Mouse (Mus musculus) thymus, postnatal 36 days (tissue): ENCODE measurements around the gene Bcas2.
A peak's percentile ranks its signal among the peaks of the same experiment; 100 is the strongest.

ENCODE experiments used
- DNase-seq, 2 experiments: peaks; one replicate each; pipeline ENCODE4 v3.0.0; 2022; ENCODE audit warnings: mixed read lengths in 2 of 2

Bcas2 gene

DNA sequence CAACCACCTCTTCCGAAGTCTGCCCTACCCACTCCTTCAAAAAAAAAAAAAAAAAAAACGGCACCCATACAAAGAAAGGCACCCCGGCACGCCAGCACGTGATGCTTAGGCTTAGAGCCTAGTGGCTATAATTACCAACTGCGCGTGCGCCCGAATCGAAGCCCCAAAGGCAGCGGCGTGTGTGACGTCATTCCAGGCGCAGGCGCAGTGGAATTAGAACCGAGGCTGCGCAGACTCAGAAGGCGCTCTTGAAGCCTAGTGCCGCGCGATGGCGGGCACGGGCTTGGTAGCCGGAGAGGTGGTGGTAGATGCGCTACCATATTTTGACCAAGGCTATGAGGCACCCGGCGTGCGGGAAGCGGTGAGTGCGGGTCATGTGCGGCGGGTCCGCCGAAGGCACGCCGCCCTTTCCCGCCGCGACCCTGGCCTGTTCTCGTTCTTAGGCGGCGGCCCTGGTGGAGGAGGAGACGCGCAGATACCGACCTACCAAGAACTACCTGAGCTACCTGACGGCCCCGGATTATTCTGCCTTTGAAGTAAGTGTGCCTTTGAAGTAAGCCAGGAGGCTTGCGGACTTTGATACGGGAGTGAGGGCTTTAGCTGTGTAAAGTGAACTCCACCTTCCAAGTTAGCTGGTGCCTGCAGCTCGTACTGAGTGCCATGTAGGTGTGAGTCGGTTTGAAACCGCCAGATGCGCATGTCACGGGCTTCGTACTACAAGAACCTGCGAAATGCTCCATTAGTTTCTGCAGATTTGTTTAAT is at the start of gene Bcas2:
Gene Bcas2 (plus strand): TSS at position 151 of the 763 bp plus-strand sequence.
- DNase-seq = peak; percentile 98 to 99

DNA sequence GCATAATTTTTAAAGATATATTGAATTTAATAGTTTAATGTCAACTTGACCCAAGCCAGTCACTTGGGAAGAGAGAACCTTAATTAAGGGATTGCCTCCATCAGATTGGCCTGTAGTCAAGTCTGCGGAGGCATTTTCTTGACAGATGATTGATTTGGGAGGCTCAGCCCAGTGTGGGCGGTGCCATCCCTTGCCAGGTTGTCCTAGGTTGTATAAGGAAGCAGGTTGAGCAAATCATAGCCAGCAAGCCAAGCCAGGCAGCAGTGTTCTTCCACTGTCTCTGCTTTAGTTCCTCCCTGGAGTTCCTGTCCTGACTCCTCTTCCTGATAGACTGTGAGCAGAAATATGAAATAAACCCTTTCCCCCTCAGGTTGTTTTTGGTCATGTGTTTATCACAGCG is 47.8 kb upstream of the Bcas2 start:
- DNase-seq = no peak

GRCm38 (mm10) chr3:103126138-103126537 is 45.3 kb upstream of the Bcas2 start:
- DNase-seq = no peak

DNA sequence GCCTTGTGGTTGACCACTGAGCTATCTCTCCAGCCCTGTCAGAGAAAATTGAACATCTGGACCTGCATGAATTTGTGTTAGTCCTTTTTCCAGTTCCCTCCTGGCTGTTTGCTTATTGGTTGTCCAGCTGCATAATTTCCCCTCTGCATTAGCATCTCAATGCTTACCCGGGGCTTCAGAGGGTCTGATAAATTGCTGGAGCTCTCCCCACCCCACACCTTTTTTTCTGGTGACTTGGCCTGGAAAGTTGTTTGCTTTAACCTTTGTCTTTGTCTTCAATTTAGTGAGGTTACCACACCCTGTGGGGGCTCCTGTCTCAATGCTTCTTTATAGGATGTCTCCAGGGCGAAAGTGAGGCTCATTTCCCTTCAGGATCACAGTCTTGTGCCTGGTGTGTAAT is 44.3 kb upstream of the Bcas2 start:
- no peak for DNase-seq

DNA sequence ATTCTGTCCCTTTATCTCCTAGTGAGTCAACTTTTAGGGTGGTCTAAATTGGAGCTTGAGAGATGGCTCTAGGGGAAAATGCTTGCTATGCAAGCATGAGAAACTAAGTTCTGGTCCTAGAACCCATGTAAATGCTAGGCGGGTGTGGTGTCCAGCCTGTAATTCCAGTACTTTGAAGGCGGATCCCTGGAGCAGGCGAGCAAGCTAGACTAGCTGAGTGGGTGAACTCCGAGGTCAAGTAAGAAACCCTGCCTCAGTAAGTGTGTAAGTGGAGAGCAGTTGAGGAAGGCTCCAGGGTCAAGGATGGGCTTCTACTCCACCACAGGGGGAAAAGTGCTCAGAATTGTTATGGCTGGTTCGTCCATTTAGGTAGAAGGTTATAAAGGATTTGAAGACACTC is 43.7 kb upstream of the Bcas2 start:
- no peak for DNase-seq

DNA sequence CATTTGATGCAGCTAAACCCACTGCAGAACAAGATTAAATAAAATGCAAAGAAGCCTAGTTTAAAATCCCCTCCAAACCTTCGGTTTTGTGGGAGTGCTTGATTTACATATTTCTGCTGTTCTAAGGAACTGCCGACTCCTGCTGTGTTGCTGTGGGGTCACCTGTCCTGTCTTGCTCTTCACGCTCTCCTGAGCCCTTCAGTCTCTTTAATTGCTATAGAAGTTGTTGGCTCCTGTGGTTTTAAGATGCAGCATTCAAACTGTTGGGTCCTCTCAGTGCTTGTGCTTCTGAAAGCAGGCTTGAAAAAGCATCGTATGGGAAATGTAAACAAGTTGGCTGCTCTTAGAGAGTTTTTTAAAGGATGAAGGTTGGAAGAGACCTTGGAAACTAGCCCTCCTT is 43.2 kb upstream of the Bcas2 start:
- no peak for DNase-seq

GRCm38 (mm10) chr3:103129367-103130159 is 41.9 kb upstream of the Bcas2 start:
- no peak for DNase-seq

- DNase-seq = peak in 1 of 2 experiments; percentile 4
Observed at GRCm38 (mm10) chr3:103130236-103130751, 41.2 kb upstream of the Bcas2 start.

DNA sequence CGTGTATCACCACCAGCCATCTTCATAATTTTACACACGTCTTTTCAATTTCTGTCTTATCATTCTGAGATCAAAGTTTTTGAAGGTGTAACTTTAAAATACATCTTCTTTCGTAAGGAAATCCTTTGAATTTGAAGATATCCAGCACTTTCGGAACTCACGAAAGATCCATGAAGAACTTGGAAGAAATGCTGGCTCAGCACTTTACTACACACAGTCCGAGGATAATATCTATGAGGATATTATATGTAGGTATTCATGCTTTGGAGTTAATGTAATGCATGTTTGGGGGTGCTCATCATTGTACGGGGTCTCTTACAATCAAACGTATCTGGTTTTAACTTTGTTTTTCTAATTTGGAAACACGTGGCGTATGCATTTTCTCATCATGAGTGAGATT is 38.4 kb upstream of the Bcas2 start:
- no peak for DNase-seq

DNA sequence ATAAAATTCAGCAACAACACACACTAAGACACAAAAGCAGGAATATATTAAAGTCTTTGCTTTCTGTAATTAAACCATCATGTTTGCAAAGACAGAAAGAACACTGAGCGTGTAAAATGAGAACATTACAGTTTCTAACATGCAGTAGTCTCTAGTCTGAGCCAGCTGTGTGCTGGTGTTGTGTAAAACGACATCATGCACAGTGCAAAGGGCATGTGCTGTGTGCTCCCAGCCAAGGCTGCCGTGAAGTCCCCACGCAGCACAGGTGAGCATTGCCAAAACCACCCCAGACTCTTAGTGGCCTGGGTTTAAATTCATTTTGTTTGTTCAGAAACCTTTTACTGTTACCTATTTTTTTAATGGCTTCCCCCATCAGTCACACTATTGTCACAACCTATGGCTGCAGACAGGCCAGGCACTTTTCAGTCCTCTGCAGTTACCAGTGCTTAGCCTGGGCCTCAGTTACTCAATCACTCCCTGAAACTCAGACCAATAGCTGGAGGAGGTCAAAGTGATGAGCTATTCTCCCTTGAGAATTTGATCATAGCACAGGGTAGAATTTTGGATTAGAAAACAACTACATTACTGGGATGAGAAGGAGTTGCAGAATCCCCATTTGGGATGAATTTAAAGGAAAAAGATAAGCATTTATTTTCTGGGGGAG is 34.9 kb upstream of the Bcas2 start:
- DNase-seq = no peak

- DNase-seq = no peak
Observed at GRCm38 (mm10) chr3:103139047-103139446, 32.4 kb upstream of the Bcas2 start.

GRCm38 (mm10) chr3:103140095-103140838 is 31.2 kb upstream of the Bcas2 start:
- DNase-seq = peak; percentile 12 to 13

DNA sequence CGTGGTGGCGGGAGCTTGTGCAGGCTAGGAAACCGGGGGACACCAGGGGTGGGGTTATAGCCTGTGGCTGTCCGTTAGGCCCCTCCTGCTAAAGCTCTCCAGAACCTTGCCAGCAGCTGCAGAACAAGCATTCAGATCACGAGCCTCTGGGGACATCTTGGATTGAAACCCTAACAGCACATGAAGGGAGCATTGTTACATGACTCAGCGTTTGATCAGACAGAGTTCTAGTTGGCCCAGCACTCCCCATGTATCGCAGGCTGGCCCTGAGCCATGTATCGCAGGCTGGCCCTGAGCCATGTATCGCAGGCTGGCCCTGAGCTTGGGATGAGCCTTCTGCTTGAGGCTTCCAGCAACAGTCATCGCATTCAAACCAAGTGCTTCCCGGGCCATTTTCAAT is 30.2 kb upstream of the Bcas2 start:
- DNase-seq = no peak

GRCm38 (mm10) chr3:103142366-103142765 is 29.1 kb upstream of the Bcas2 start:
- DNase-seq = no peak

GRCm38 (mm10) chr3:103145336-103145735 is 26.1 kb upstream of the Bcas2 start:
- no peak for DNase-seq

GRCm38 (mm10) chr3:103145791-103146190 is 25.7 kb upstream of the Bcas2 start:
- DNase-seq = no peak

DNA sequence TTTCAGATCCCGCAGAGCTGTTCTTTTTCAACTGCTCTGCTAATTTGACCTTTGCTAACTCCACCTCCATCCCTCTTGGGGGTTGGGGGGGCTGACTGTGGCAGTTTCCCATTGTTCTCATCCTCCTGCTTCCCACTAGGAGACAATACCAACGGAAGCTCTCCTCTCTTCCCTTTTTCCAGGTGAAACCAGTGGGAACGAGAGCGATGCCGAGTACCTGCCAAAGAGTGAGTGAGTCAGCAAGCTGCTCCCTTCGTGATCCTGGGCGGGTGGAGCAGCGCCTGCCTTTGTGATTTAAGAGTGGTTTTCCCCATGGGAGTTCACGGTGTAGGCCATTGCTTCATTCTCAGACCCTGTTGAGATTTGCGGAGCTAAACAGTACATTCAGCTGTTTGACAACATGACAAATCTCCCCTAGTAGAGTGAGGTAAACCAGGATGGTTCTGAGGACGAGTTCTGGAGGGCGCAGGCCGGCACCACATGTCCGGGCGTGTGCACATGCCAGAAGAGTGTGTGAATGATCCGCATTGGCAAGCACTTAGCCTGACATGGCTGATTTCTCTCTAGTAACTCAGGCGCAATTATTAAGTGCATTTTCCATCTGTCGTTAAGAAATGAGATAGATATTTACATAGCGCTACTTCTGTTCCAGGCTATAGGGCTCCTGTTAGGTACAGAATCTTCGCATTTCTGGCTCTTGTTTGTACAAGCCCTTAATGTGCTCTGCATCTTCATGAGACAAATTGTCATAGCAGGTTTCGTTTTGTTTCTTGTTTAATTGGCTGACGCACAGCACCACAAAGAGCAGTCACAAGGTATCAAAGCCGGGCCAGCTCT is 24.9 kb upstream of the Bcas2 start:
- DNase-seq = no peak

DNA sequence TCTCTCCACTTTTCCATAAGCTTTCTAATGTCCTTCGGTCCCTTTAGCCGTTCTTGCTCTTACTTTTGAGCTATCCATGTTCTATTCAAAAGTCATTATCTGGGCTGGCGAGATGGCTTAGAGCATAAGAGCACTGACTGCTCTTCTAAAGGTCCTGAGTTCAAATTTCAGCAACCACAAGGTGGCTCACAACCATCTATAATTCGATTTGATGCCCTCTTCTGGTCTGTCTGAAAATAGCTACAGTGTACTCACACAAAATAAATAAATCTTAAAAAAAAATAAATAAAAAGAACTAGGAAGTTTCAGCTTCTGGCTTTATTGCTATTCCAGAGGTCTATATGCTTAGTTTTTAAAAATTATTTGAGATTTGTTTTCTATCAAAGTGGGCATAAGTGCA is 23.7 kb upstream of the Bcas2 start:
- DNase-seq = no peak

- peak; percentile 31 to 52 for DNase-seq
Observed at GRCm38 (mm10) chr3:103148941-103149340, 22.5 kb upstream of the Bcas2 start.

- no peak for DNase-seq
Observed at GRCm38 (mm10) chr3:103153761-103154160, 17.7 kb upstream of the Bcas2 start.

GRCm38 (mm10) chr3:103159232-103159900 is 12.1 kb upstream of the Bcas2 start:
- no peak for DNase-seq
